Mouse (Mus musculus) midbrain, embryonic 11.5 days (tissue): ENCODE measurements around the gene Neurod2. TPM values are rescaled to one million over a fixed set of nuclear protein-coding genes. Genes with fewer than 3 reads are reported as not detected.

Experiments
- ATAC-seq: fragments of 200-750 bp; cut with Nextera tagmentation; 2 replicates; pipeline ENCODE4 v1.8.0; 2017; ENCODE audit warnings: moderate TSS enrichment, moderate library complexity; ENCODE audit not compliant: low FRiP score
- DNase-seq: peaks from one replicate; pipeline ENCODE4 v3.0.0; 2015; ENCODE audit warnings: low spot score; ENCODE audit errors: missing footprints
- H3K27ac ChIP-seq: fragments of 300-500 bp; sonication (generic); 2 replicates; pipeline ENCODE4 v1.5.1; 2014; ENCODE audit warnings: low read depth, low read length
- H3K27me3 ChIP-seq: fragments of 300-500 bp; sonication (generic); 2 replicates; pipeline ENCODE4 v1.6.1; 2014; ENCODE audit warnings: mild to moderate bottlenecking, low read length, moderate library complexity, mixed read lengths; ENCODE audit not compliant: control insufficient read depth, insufficient read depth
- H3K36me3 ChIP-seq: fragments of 300-500 bp; sonication (generic); 2 replicates; pipeline ENCODE4 v1.6.1; 2014; ENCODE audit warnings: mild to moderate bottlenecking, low read length, moderate library complexity, mixed read lengths; ENCODE audit not compliant: control insufficient read depth, insufficient read depth
- H3K4me1 ChIP-seq: fragments of 300-500 bp; sonication (generic); 2 replicates; pipeline ENCODE4 v1.6.1; 2014; ENCODE audit warnings: low read length; ENCODE audit not compliant: control insufficient read depth, insufficient read depth
- H3K4me2 ChIP-seq: fragments of 300-500 bp; sonication (generic); 2 replicates; pipeline ENCODE4 v1.6.1; 2014; ENCODE audit warnings: mild to moderate bottlenecking, moderate library complexity
- H3K4me3 ChIP-seq: fragments of 300-500 bp; sonication (generic); 2 replicates; pipeline ENCODE4 v1.5.1; 2014; ENCODE audit warnings: low read depth, low read length
- H3K9ac ChIP-seq: fragments of 300-500 bp; sonication (generic); 2 replicates; pipeline ENCODE4 v1.6.1; 2014; ENCODE audit warnings: low read length
- H3K9me3 ChIP-seq: fragments of 300-500 bp; sonication (generic); 2 replicates; pipeline ENCODE4 v1.6.1; 2016; ENCODE audit warnings: low read length; ENCODE audit not compliant: control insufficient read depth
- WGBS: fragments of 180-500 bp; shearing (Covaris S2); extraction: QIAGEN DNeasy Blood & Tissue Kit; methylation state at CpG from one replicate; pipeline ENCODE4 v1.1.7; 2014; 5-methylcytosine and 5-hydroxymethylcytosine counted together
- polyA plus RNA-seq: library from polyadenylated mRNA; unstranded; fragments of >200 nt; fragmentation: Nextera tagmentation; extraction: Ambion mirVana; gene quantifications from 2 replicates; pipeline ENCODE4 v1.2.1, GENCODE M21; 2014

Gene Neurod2
- polyA plus RNA-seq, 1 experiment from 2014 or later: 0.15 TPM

- WGBS: 79% methylated on average over 7 of the region's 7 CpGs
- H3K27ac ChIP-seq: no peak overlapping the region
- ATAC-seq (no peak), DNase-seq (peak; percentile 79)
- H3K27me3 ChIP-seq: peaks cover 7% of the 10 kb centered on the region; the same call in 1 of the 2 replicates
- H3K9me3 ChIP-seq: no peaks in the 10 kb centered on the region
- no peak overlapping the region for H3K4me3 ChIP-seq
- H3K4me2 ChIP-seq: no peak overlapping the region
- H3K36me3 ChIP-seq: no peaks in the 10 kb centered on the region
- no peak overlapping the region for H3K9ac ChIP-seq
- H3K4me1 ChIP-seq: peaks cover 31% of the 10 kb centered on the region
Measured at GRCm38 (mm10) chr11:98356625-98357394, 27.4 kb upstream of the Neurod2 start.

GRCm38 (mm10) chr11:98355732-98356299 lies 26.4 kb upstream of the Neurod2 start:
- ATAC-seq (no peak), DNase-seq (peak; percentile 95)
- Histone ChIP-seq H3K4me3 (no peak overlapping the region), H3K36me3 (no peaks in the 10 kb centered on the region), H3K4me1 (peaks cover 21% of the 10 kb centered on the region), H3K27me3 (peaks cover 15% of the 10 kb centered on the region), H3K4me2 (no peak overlapping the region), H3K27ac (no peak overlapping the region), H3K9me3 (no peaks in the 10 kb centered on the region), H3K9ac (no peak overlapping the region)
- 11% methylated on average over 6 of the region's 6 CpGs for WGBS

GRCm38 (mm10) chr11:98354445-98354844 lies 25.0 kb upstream of the Neurod2 start:
- Histone ChIP-seq H3K9ac (no peak overlapping the region), H3K36me3 (no peaks in the 10 kb centered on the region), H3K9me3 (no peaks in the 10 kb centered on the region), H3K4me2 (no peak overlapping the region), H3K27ac (no peak overlapping the region), H3K27me3 (peaks cover 29% of the 10 kb centered on the region), H3K4me3 (no peak overlapping the region), H3K4me1 (peaks cover 9% of the 10 kb centered on the region)
- DNase-seq (peak; percentile 41), ATAC-seq (no peak)
- 59% methylated on average over 14 of the region's 14 CpGs for whole genome bisulfite sequencing

- Histone ChIP-seq H3K9ac (no peak overlapping the region), H3K4me3 (no peak overlapping the region), H3K4me2 (no peak overlapping the region), H3K4me1 (peaks cover 6% of the 10 kb centered on the region), H3K9me3 (no peaks in the 10 kb centered on the region), H3K27ac (no peak overlapping the region), H3K27me3 (peaks cover 36% of the 10 kb centered on the region), H3K36me3 (no peaks in the 10 kb centered on the region)
- no peak for ATAC-seq
- WGBS: 36% methylated on average over 8 of the region's 8 CpGs
- peak; percentile 57 for DNase-seq
Measured at GRCm38 (mm10) chr11:98353651-98354211, 24.3 kb upstream of the Neurod2 start.

- ATAC-seq: no peak
- 82% methylated on average over 18 of the region's 18 CpGs for WGBS
- Histone ChIP-seq H3K4me2 (no peak overlapping the region), H3K4me1 (peaks cover 16% of the 10 kb centered on the region), H3K9me3 (no peaks in the 10 kb centered on the region), H3K9ac (no peak overlapping the region), H3K36me3 (no peaks in the 10 kb centered on the region), H3K27me3 (peaks cover 48% of the 10 kb centered on the region), H3K4me3 (no peak overlapping the region), H3K27ac (no peak overlapping the region)
- peak; percentile 65 for DNase-seq
Measured at GRCm38 (mm10) chr11:98352272-98352990, 23.0 kb upstream of the Neurod2 start.

GRCm38 (mm10) chr11:98349308-98349707 lies 19.9 kb upstream of the Neurod2 start:
- H3K9me3 ChIP-seq: no peaks in the 10 kb centered on the region
- peak overlapping the region; percentile 97 for H3K4me2 ChIP-seq
- H3K9ac ChIP-seq: no peak overlapping the region
- ATAC-seq (no peak), DNase-seq (peak; percentile 91)
- H3K27ac ChIP-seq: no peak overlapping the region
- 2% methylated on average over 9 of the region's 9 CpGs for WGBS
- no peaks in the 10 kb centered on the region for H3K36me3 ChIP-seq
- H3K4me1 ChIP-seq: peaks cover 16% of the 10 kb centered on the region
- H3K4me3 ChIP-seq: no peak overlapping the region
- H3K27me3 ChIP-seq: peaks cover 65% of the 10 kb centered on the region

GRCm38 (mm10) chr11:98348083-98348961 lies 18.9 kb upstream of the Neurod2 start, which contains the start of gene Ppp1r1b:
Gene Ppp1r1b (plus strand): TSS chr11:98348404.
- H3K36me3 ChIP-seq: no peaks in the 10 kb centered on the region
- under 1% methylated on average over 52 of the region's 55 CpGs for WGBS
- DNase-seq (peak; percentile 93), ATAC-seq (peak; percentile 80)
- H3K27me3 ChIP-seq: peaks cover 58% of the 10 kb centered on the region
- no peak within 1 kb of the TSS for H3K27ac ChIP-seq
- peak within 1 kb of the TSS; percentile 54 for H3K9ac ChIP-seq
- peaks cover 16% of the 10 kb centered on the region for H3K4me1 ChIP-seq
- H3K9me3 ChIP-seq: no peaks in the 10 kb centered on the region
- peak within 1 kb of the TSS; percentile 97 for H3K4me2 ChIP-seq
- H3K4me3 ChIP-seq: peak within 1 kb of the TSS; percentile 50

- H3K27ac ChIP-seq: no peak overlapping the region
- H3K4me1 ChIP-seq: peaks cover 16% of the 10 kb centered on the region
- no peak overlapping the region for H3K9ac ChIP-seq
- 7% methylated on average over 11 of the region's 12 CpGs for WGBS
- H3K36me3 ChIP-seq: no peaks in the 10 kb centered on the region
- peak; percentile 87 for DNase-seq
- H3K27me3 ChIP-seq: peaks cover 58% of the 10 kb centered on the region
- no peak overlapping the region for H3K4me3 ChIP-seq
- H3K4me2 ChIP-seq: peak overlapping the region; percentile 97; the same call in 1 of the 2 replicates
- H3K9me3 ChIP-seq: no peaks in the 10 kb centered on the region
- ATAC-seq: no peak
Measured at GRCm38 (mm10) chr11:98347385-98348082, 18.1 kb upstream of the Neurod2 start.
